Mouse (Mus musculus) layer of hippocampus, adult 8-10 months (tissue): ENCODE results near the gene Vav2. TPM values are rescaled to one million over a fixed set of nuclear protein-coding genes. Genes with fewer than 3 reads are reported as not detected.

Source experiments
- DNase-seq, 2 experiments: peaks; one replicate each; pipeline ENCODE4 v3.0.0; 2022; ENCODE audit warnings: low spot score in 2 of 2
- total RNA-seq, 4 experiments: library from RNA; stranded (reverse); gene quantifications; 2 replicates each; pipeline ENCODE4 v1.2.4; 2022

The Vav2 gene
- total RNA-seq, 4 experiments from 2014 or later: 9.1 to 12.9 (median 11.8) TPM

- DNase-seq: peak; percentile 94 to 96
These were observed 15.2 kb upstream of the Vav2 start, which contains the start of gene Brd3os for GRCm38 (mm10) chr2:27441767-27442707. TSS of gene Brd3os (plus strand) at chr2:27442324.

- DNase-seq: no peak
These were observed 11.4 kb upstream of the Vav2 start for GRCm38 (mm10) chr2:27438281-27438680.

DNA sequence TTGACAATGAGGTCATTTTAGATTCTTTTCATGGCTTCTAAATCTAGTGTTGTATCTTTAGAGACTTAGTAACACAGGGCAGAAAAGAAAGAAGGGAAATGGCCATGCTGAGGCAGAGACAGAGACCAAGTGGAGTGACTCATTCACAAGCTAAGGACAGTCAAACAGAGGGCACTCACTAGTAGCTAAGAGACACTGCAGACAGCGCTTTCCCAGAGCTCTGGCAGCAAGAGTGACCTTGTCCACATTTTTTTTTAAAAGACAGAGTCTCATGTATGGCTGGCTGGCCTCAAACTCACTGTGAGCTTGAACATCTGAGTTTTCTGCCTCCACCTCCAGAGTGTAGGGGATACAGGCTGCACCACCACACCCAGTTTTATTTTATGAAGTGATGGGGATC lies 11.0 kb upstream of the Vav2 start:
- no peak for DNase-seq

DNA sequence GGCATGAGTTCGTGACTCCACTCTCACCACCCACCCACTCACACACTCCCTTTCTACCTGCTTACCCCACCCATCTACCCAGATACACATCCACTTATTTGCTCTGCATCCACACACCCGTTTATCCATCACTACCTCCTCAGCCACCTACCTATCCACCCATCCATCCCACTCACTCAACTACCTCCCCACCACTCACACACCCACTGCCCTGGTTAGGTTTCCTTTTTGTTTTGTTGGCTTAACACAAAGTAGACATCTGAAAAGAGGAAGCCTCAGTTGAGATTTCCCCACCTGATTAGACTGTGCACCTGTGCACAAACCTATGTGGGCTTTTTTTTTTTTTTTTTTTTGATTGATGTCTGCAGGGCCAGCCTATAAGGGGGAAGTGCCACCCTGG lies 5.8 kb upstream of the Vav2 start:
- no peak for DNase-seq

DNA sequence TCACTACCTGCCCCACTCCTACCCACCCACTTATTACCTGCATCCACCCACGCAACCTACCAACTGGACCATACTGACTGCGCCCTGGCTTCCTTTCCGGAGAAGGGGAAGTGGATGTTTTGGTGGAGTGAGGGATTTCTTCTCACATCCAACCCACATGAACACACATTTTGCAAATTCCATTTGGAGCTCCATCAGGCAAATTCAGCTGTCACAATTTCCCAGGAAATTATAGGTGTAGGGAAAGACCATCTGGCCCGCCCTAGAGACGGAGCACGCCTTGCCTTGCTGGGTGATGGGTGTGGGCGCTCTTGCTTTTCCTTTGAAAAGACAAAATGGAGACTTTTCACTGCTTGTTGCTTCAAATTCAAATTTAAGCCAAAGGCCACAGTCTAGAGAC lies 3.8 kb upstream of the Vav2 start:
- DNase-seq: peak; percentile 72 to 77

GRCm38 (mm10) chr2:27428071-27428470 lies 1.2 kb upstream of the Vav2 start:
- peak; percentile 76 to 88 for DNase-seq

GRCm38 (mm10) chr2:27426406-27426854 lies 403 bp downstream of the Vav2 start:
- no peak for DNase-seq

GRCm38 (mm10) chr2:27425751-27426405 lies 955 bp downstream of the Vav2 start:
- no peak for DNase-seq

DNA sequence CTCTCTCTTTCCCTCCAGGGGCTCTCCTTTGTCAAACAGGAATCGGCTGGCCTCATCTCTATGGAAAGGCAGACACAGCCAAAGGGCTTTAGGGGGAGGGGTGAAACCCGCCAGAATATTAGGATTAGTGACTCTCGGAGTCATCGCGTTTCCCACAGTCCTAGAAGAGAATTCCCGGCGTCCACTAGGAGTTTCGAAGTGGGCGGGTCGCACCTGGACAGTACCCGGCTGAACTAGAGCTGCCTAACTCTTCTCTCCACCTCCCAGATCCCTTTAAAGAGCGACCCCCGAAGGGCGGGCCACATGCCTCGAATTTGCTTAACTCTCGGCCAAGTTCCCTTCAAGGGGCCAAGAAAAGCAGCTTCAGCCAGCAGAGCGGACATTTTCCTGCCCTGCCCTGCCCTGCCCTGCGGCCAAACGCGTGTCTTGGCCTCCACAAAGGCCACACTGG lies 1.6 kb downstream of the Vav2 start:
- DNase-seq: no peak

GRCm38 (mm10) chr2:27423596-27423995 lies 3.2 kb downstream of the Vav2 start:
- DNase-seq: no peak

GRCm38 (mm10) chr2:27421293-27422068 lies 5.4 kb downstream of the Vav2 start:
- DNase-seq: peak; percentile 57 to 74

GRCm38 (mm10) chr2:27418577-27419070 lies 8.2 kb downstream of the Vav2 start:
- no peak for DNase-seq

GRCm38 (mm10) chr2:27417648-27418153 lies 9.1 kb downstream of the Vav2 start:
- DNase-seq: no peak

DNA sequence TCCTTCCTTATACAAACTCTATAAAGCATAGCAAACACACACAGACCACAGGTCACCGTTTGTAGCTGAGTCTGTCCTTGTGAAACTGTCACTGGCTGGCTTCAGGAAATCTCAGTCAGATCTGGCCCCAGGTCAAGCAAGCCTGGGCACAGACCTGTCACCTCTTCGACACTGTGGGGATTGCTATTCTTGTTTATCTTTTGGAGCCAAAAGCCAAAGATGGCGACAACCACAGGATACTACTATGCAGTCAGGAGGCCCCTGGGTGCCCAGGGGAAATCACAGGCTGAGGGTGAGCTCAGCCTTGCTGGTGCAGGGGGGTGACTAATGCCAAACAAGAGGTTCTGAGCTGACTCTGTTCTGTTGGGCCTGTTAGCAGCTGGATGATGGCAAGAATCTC lies 10.4 kb downstream of the Vav2 start:
- no peak for DNase-seq

DNA sequence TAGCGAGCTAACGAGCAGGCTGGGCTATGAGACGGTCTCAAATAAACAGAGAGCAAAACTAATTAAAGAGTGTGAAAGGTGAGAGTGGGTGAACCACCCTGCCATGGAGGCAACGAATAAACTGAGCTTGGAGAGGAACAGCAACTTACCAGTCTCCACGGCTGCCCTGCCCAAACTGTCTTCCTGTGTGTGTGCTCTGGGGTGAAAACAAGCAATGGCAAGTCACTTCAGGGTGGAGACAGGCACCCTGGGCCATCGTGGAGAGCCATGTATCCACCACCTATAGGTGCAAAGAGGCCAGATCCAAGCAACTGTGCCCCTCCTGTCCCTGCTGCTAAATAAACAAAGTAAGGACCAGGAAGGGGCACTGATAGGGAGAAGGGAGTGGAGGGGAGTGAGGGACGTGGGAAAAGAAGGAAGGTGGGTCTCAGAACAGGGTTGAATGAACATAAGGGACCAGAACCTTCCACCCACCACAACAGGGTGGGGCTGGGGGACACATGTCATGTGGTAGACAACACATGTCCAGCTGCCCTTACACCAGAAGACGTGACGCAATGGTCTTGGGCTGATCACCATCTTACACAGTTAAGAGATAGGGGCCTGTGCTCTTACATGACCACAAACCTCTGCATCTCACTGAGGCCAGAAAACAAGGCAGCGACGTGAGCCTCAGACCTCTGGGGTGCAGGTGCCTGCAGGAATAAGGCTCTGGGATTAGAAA lies 11.6 kb downstream of the Vav2 start:
- DNase-seq: no peak

DNA sequence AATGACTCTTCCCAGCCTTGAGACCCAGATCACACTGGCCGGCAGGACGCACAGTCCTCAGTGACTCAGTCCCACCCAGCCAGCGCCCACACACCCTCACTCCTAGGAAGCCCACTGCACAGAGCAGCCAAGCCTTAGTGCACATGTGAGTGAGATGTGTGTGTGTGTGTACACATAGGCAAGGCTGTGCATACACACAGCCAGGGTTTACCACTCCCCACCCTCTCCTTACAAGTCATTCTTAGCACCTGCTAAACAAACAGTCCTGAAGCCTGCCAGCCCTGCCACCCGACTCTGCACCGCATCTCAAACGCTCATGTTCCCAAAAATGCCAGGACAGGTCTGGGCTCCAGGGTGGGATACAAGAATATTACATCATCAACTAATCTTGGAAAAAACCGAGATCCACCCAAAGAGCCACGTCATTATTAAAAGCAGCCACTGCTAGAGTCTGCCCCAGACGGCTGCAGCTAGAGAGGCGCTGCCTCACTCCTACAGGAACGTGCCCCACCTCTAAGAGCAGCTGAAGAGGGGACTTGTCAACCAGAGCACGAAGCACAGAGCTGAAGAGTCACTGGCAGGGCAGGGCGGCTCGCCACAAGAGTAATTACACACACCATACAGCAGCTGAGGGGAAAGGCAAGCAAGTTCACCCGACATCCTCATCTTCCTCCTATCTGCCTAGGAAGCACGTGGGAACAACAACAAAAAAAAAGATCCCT lies 12.7 kb downstream of the Vav2 start:
- no peak for DNase-seq

- DNase-seq: no peak
These were observed 13.3 kb downstream of the Vav2 start for GRCm38 (mm10) chr2:27413582-27413935.

DNA sequence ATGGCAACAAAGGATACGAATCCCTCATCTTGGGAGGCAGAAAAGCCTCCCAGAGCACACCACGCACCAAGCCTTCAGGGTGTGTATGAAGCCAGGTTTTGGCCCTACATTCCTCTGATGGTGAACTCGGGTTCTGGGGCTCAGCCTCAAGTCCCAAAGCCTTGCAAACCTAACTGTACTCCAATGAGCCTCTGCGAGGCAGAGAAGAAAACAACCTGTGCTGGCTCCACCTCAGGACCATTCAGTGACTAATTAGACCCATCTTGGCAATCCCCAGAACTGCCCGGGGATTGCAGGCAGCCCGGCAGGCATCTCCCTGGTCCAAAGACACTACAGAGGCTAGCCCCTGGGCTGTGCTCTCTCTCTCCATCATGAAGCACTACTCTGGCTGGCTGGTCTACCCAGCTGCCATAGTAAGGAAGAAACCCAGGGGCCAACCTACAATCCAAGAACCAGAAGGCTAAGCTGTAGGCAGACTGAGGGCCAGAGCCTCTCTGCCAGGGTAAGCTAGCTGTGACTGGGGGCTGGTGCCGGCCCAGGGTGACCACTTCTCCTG lies 14.5 kb downstream of the Vav2 start:
- DNase-seq: no peak

DNA sequence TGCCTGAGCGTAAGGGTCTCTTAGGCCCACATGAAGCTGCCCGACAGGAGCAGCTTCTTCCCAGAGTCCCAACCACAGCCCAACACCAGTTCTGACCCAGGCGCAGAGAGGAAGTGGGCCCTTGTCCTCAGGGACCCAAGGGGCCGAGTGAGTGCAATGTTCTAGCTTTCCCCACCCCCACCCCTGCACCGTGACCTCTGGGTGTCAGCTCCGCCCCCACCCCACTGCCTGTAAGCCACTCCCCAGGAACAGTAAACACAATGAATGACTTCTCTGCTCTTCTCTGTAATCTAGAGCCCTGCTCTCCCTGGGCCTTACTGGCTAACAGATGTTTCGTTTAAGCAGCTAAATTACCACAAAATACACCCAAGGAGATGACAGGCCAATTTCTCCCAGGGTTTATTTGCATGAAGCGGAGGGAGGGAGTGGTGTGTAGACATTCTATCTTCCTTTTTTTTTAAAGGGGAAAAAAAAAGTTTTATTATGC lies 15.1 kb downstream of the Vav2 start:
- DNase-seq: no peak
